Mouse (Mus musculus) ES-Bruce4 (cell line): ENCODE data around the gene Smagp. TPM values are rescaled to one million over a fixed set of nuclear protein-coding genes. Genes with fewer than 3 reads are reported as not detected.
A peak's percentile ranks its signal among the peaks of the same experiment; 100 is the strongest.

Experiments used
- H3K27ac ChIP-seq: 2 replicates; pipeline ENCODE4 v1.5.1; 2012; ENCODE audit warnings: low read length, inconsistent platforms; ENCODE audit not compliant: insufficient read depth
- H3K27me3 ChIP-seq: 2 replicates; pipeline ENCODE4 v1.6.1; 2012; ENCODE audit warnings: mild to moderate bottlenecking, low read length, inconsistent platforms; ENCODE audit not compliant: control insufficient read depth, poor library complexity, insufficient read depth, severe bottlenecking
- H3K36me3 ChIP-seq: 2 replicates; pipeline ENCODE4 v1.6.1; 2012; ENCODE audit warnings: inconsistent platforms, mild to moderate bottlenecking, low read length, moderate library complexity; ENCODE audit not compliant: control insufficient read depth, poor library complexity, insufficient read depth, severe bottlenecking
- H3K4me1 ChIP-seq: one replicate; pipeline ENCODE4 v1.8.1; 2011; ENCODE audit warnings: low read length; ENCODE audit not compliant: control insufficient read depth, insufficient read depth
- H3K4me3 ChIP-seq: 2 replicates; pipeline ENCODE4 v1.5.1; 2011; ENCODE audit warnings: low read depth, mild to moderate bottlenecking, low read length
- H3K9ac ChIP-seq: 2 replicates; pipeline ENCODE4 v1.6.1; 2012; ENCODE audit warnings: low read depth, mild to moderate bottlenecking, inconsistent platforms; ENCODE audit not compliant: poor library complexity, severe bottlenecking
- H3K9me3 ChIP-seq: replicated peaks from 2 replicates; pipeline ENCODE4 v1.6.1; 2012; ENCODE audit warnings: mild to moderate bottlenecking, low read length, inconsistent platforms; ENCODE audit not compliant: control insufficient read depth, poor library complexity, insufficient read depth, severe bottlenecking
- CTCF ChIP-seq: IDR thresholded peaks from one replicate; pipeline ENCODE4 v1.8.1; 2011; ENCODE audit warnings: low read depth, low read length
- EP300 ChIP-seq: IDR thresholded peaks from 2 replicates; pipeline ENCODE4 v1.6.1; 2011; ENCODE audit warnings: low read depth, low read length; ENCODE audit not compliant: insufficient read depth
- POLR2A ChIP-seq: IDR thresholded peaks from one replicate; pipeline ENCODE4 v1.8.1; 2011; ENCODE audit warnings: low read length; ENCODE audit not compliant: insufficient read depth
- polyA plus RNA-seq: library from polyadenylated mRNA; stranded (reverse); fragments of >200 nt; gene quantifications from 2 replicates; pipeline ENCODE4 v1.2.4, GENCODE M21; 2011; ENCODE audit warnings: low read depth; ENCODE audit not compliant: missing spikeins, insufficient read depth, insufficient read length

The Smagp gene
- polyA plus RNA-seq, 1 experiment, result 36.6 TPM

GRCm38 (mm10) chr15:100635851-100636645 is 692 bp downstream of the Smagp start:
- H3K27me3 ChIP-seq, result no peaks in the 10 kb centered on the region
- peaks cover 14% of the 10 kb centered on the region for H3K4me1 ChIP-seq
- peak overlapping the region; percentile 94 for H3K9ac ChIP-seq
- peak overlapping the region; percentile 67 for H3K4me3 ChIP-seq
- TF ChIP-seq POLR2A, result no peak
- TF ChIP-seq EP300, result no peak
- H3K27ac ChIP-seq, result peak overlapping the region; percentile 60
- no peaks in the 10 kb centered on the region for H3K9me3 ChIP-seq
- no peaks in the 10 kb centered on the region for H3K36me3 ChIP-seq

- peak overlapping the region; percentile 65 for H3K4me3 ChIP-seq
Measured at GRCm38 (mm10) chr15:100635239-100635638, 1.5 kb downstream of the Smagp start.

GRCm38 (mm10) chr15:100633341-100633740 is 3.4 kb downstream of the Smagp start:
- TF ChIP-seq POLR2A (no peak), CTCF (no peak), EP300 (no peak)
- peaks cover 21% of the 10 kb centered on the region for H3K4me1 ChIP-seq
- no peak overlapping the region for H3K4me3 ChIP-seq
- H3K27ac ChIP-seq, result no peak overlapping the region
- no peak overlapping the region for H3K9ac ChIP-seq
- H3K9me3 ChIP-seq, result no peaks in the 10 kb centered on the region
- no peaks in the 10 kb centered on the region for H3K36me3 ChIP-seq
- H3K27me3 ChIP-seq, result no peaks in the 10 kb centered on the region

More at GRCm38 (mm10) chr15:100635239-100635638, 1.5 kb downstream of the Smagp start:
- H3K27me3 ChIP-seq, result no peaks in the 10 kb centered on the region
- H3K36me3 ChIP-seq, result no peaks in the 10 kb centered on the region
- TF ChIP-seq EP300 (no peak), CTCF (no peak), POLR2A (no peak)
- peaks cover 16% of the 10 kb centered on the region for H3K4me1 ChIP-seq
- peak overlapping the region; percentile 60 for H3K27ac ChIP-seq
- H3K9me3 ChIP-seq, result no peaks in the 10 kb centered on the region
- peak overlapping the region; percentile 42; the same call in 1 of the 2 replicates for H3K9ac ChIP-seq

GRCm38 (mm10) chr15:100632323-100632722 is 4.4 kb downstream of the Smagp start:
- Histone ChIP-seq H3K27me3 (no peaks in the 10 kb centered on the region), H3K36me3 (no peaks in the 10 kb centered on the region), H3K9me3 (no peaks in the 10 kb centered on the region), H3K9ac (no peak overlapping the region), H3K4me3 (no peak overlapping the region), H3K27ac (peak overlapping the region; percentile 20; the same call in 1 of the 2 replicates), H3K4me1 (peaks cover 21% of the 10 kb centered on the region)
- no peak for TF ChIP-seq EP300
- no peak for TF ChIP-seq POLR2A
- no peak for TF ChIP-seq CTCF

GRCm38 (mm10) chr15:100631454-100632170 is 5.1 kb downstream of the Smagp start:
- H3K9ac ChIP-seq, result no peak overlapping the region
- peak overlapping the region; percentile 46; the same call in 1 of the 2 replicates for H3K27ac ChIP-seq
- TF ChIP-seq CTCF (no peak), POLR2A (no peak), EP300 (no peak)
- peaks cover 21% of the 10 kb centered on the region for H3K4me1 ChIP-seq
- H3K9me3 ChIP-seq, result no peaks in the 10 kb centered on the region
- H3K4me3 ChIP-seq, result no peak overlapping the region
- H3K36me3 ChIP-seq, result no peaks in the 10 kb centered on the region
- H3K27me3 ChIP-seq, result no peaks in the 10 kb centered on the region

GRCm38 (mm10) chr15:100630126-100630525 is 6.6 kb downstream of the Smagp start:
- Histone ChIP-seq H3K27ac (peak overlapping the region; percentile 96), H3K9ac (no peak overlapping the region), H3K4me3 (no peak overlapping the region), H3K27me3 (no peaks in the 10 kb centered on the region), H3K36me3 (no peaks in the 10 kb centered on the region), H3K4me1 (peaks cover 27% of the 10 kb centered on the region), H3K9me3 (no peaks in the 10 kb centered on the region)
- TF ChIP-seq EP300 (peak; percentile 89), CTCF (no peak)
